24 mouse cellular contexts compared by ENCODE assay signal in the genomic region with DNA sequence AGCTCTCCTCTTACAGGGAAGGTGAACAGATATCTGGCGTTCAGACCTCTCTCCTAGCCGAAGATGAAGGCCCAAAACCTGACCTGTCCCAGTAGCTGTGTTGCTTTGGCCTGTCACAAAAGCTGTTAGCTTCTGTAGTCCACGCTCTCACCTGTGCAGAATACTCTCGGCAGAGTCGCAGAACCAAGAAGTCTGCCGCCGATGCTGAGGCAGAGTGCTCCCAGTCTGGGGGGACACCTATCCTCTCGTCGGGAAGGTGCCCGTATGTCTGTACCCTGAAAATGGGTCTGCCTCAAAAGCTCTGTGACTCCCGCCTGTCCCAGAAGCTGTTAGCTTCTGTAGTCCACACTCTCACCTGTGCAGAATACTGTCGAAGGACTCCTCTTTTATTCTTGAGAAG. TPM values are rescaled to one million over a fixed set of nuclear protein-coding genes. Genes with fewer than 3 reads are reported as not detected.
"Had no signal": no experiment of that assay in that cellular context is flagged by ENCODE, and none has a peak within 500 bp of the region (broad histone marks: within the 10 kb centered on the region; RNA-seq: fewer than 3 reads in every experiment).

No protein-coding gene starts in this region.

- DNase-seq: lung, adult 18-20 months; lung, embryonic 14.5 days; lung, postnatal 10 days; lung, postnatal 4 days; retina, postnatal 1 day; right cerebral cortex, adult 18-20 months; right cerebral cortex, postnatal 25 days; right cerebral cortex, postnatal 4 days; spleen, adult 18-20 months; thymus, adult 18-20 months; thymus, postnatal 14 days; thymus, postnatal 36 days had no signal

- H3K9me3 ChIP-seq: midbrain, embryonic 13.5 days had no signal

- H3K4me3 ChIP-seq: midbrain, embryonic 10.5 days; midbrain, embryonic 13.5 days; myocyte; neural tube, embryonic 13.5 days; neural tube, embryonic 15.5 days had no signal

- ATAC-seq: midbrain, embryonic 13.5 days had no signal

- H3K4me1 ChIP-seq: midbrain, embryonic 10.5 days; midbrain, embryonic 13.5 days; neural tube, embryonic 13.5 days; neural tube, embryonic 15.5 days had no signal

- H3K9ac ChIP-seq: lung, embryonic 14.5 days; midbrain, embryonic 13.5 days; neural tube, embryonic 13.5 days; neural tube, embryonic 15.5 days had no signal

- H3K27me3 ChIP-seq: midbrain, embryonic 13.5 days; neural tube, embryonic 13.5 days; neural tube, embryonic 15.5 days had no signal

- H3K36me3 ChIP-seq: midbrain, embryonic 10.5 days; midbrain, embryonic 13.5 days; neural tube, embryonic 13.5 days; neural tube, embryonic 15.5 days had no signal

- H3K27ac ChIP-seq: midbrain, embryonic 10.5 days; midbrain, embryonic 13.5 days; neural tube, embryonic 13.5 days; neural tube, embryonic 15.5 days had no signal

- H3K4me2 ChIP-seq: lung, embryonic 14.5 days; midbrain, embryonic 13.5 days; neural tube, embryonic 13.5 days; neural tube, embryonic 15.5 days had no signal

RNA-seq across cellular contexts. Expression of a gene that starts 23.8 kb away (rescaled TPM):
- total RNA-seq: megakaryocyte-erythroid progenitor cell, adult 5-6 weeks had no signal
- polyA plus RNA-seq: liver, embryonic 16.5 days; lung, embryonic 14.5 days; lung, embryonic 16.5 days; midbrain, embryonic 10.5 days; midbrain, embryonic 13.5 days; myocyte; neural tube, embryonic 11.5 days; neural tube, embryonic 13.5 days; neural tube, embryonic 15.5 days; small intestine, adult 2 months; stomach, embryonic 14.5 days; stomach, embryonic 16.5 days had no signal

RNA-seq across cellular contexts. Expression of a gene that starts 28.1 kb away (rescaled TPM):
- polyA plus RNA-seq: lung, embryonic 14.5 days; midbrain, embryonic 10.5 days; midbrain, embryonic 13.5 days; myocyte; neural tube, embryonic 11.5 days; neural tube, embryonic 13.5 days; neural tube, embryonic 15.5 days; small intestine, adult 2 months; stomach, embryonic 14.5 days had no signal
